Mouse (Mus musculus) intestine, postnatal 0 days (tissue): Measurements from ENCODE around the gene Rapgef2. TPM values are rescaled to one million over a fixed set of nuclear protein-coding genes. Genes with fewer than 3 reads are reported as not detected.

Source experiments
- ATAC-seq: fragments of 200-750 bp; cut with Nextera tagmentation; 2 replicates; pipeline ENCODE4 v1.8.0; 2017; ENCODE audit warnings: mild to moderate bottlenecking, moderate TSS enrichment, moderate library complexity
- H3K27ac ChIP-seq: fragments of 300-500 bp; sonication (generic); 2 replicates; pipeline ENCODE4 v1.5.1; 2014; ENCODE audit warnings: mild to moderate bottlenecking, low read depth, low read length, moderate library complexity
- H3K27me3 ChIP-seq: fragments of 300-500 bp; sonication (generic); replicated peaks from 2 replicates; pipeline ENCODE4 v1.6.1; 2014; ENCODE audit warnings: low read length, mixed read lengths; ENCODE audit not compliant: control insufficient read depth, insufficient read depth
- H3K36me3 ChIP-seq: fragments of 300-500 bp; sonication (generic); 2 replicates; pipeline ENCODE4 v1.6.1; 2014; ENCODE audit warnings: mild to moderate bottlenecking, moderate library complexity; ENCODE audit not compliant: control insufficient read depth, insufficient read depth
- H3K4me1 ChIP-seq: fragments of 300-500 bp; sonication (generic); replicated peaks from 2 replicates; pipeline ENCODE4 v1.6.1; 2014; ENCODE audit warnings: antibody characterized with exemption, low read length, mixed read lengths; ENCODE audit not compliant: control insufficient read depth, insufficient read depth
- H3K4me2 ChIP-seq: fragments of 300-500 bp; sonication (generic); replicated peaks from 2 replicates; pipeline ENCODE4 v1.6.1; 2014; ENCODE audit warnings: low read depth, mild to moderate bottlenecking, moderate library complexity
- H3K4me3 ChIP-seq: fragments of 300-500 bp; sonication (generic); 2 replicates; pipeline ENCODE4 v1.5.1; 2014; ENCODE audit warnings: low read depth, low read length
- H3K9ac ChIP-seq: fragments of 300-500 bp; sonication (generic); 2 replicates; pipeline ENCODE4 v1.6.1; 2014; ENCODE audit warnings: mild to moderate bottlenecking, low read depth, low read length
- H3K9me3 ChIP-seq: fragments of 300-500 bp; sonication (generic); 2 replicates; pipeline ENCODE4 v1.6.1; 2016; ENCODE audit warnings: mixed run types; ENCODE audit not compliant: control insufficient read depth
- CTCF ChIP-seq: sonication (generic); IDR thresholded peaks from 2 replicates; pipeline ENCODE4 v1.5.1; 2016; ENCODE audit warnings: low read depth, mild to moderate bottlenecking, control low read depth, antibody characterized with exemption, moderate library complexity
- WGBS: fragments of 180-500 bp; shearing (Covaris S2); extraction: QIAGEN DNeasy Blood & Tissue Kit; methylation state at CpG from one replicate; pipeline ENCODE4 v1.1.7; 2014; 5-methylcytosine and 5-hydroxymethylcytosine counted together
- polyA plus RNA-seq: library from polyadenylated mRNA; unstranded; fragments of >200 nt; fragmentation: Nextera tagmentation; extraction: Ambion mirVana; gene quantifications from 2 replicates; pipeline ENCODE4 v1.2.1, GENCODE M21; 2015

Rapgef2 gene
- polyA plus RNA-seq, 1 experiment from 2014 or later: 3.2 TPM

GRCm38 (mm10) chr3:79127797-79128196 is 158.5 kb downstream of the Rapgef2 start:
- 74% methylated on average over 2 of the region's 2 CpGs for WGBS
- H3K36me3 ChIP-seq: 0 out of 2 replicates have a peak, but pooled peaks cover 3% of the 10 kb centered on the region

DNA sequence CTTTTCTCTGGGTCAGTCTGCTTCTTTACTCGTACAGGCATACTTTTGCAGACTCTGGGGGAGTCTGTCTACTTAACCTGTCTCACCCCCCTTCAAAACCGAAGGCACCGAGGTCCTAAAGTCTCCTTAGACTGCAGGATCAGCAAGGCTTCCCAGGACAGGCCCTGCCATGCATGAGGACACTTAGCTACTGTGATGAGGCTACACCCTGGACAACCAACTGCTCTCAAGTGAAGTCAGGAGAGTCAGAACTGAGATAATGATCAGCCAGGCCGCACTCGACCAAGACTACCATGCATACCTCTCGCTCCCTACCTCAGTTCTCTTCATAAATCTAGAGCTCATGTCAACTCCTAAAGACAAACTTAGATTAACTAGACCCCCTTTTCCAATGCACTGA is 159.5 kb downstream of the Rapgef2 start:
- Histone ChIP-seq H3K27me3 (no peaks in the 10 kb centered on the region), H3K4me2 (no peak overlapping the region), H3K4me1 (no peaks in the 10 kb centered on the region; the same call in 1 of the 2 replicates), H3K36me3 (0 out of 2 replicates have a peak, but pooled peaks cover 3% of the 10 kb centered on the region), H3K27ac (no peak overlapping the region), H3K9ac (no peak overlapping the region), H3K9me3 (0 out of 2 replicates have a peak, but pooled peaks cover 3% of the 10 kb centered on the region), H3K4me3 (no peak overlapping the region)
- no peak for TF ChIP-seq CTCF
- WGBS: 84% methylated on average over 6 of the region's 6 CpGs
- ATAC-seq: no peak

More at GRCm38 (mm10) chr3:79127797-79128196, 158.5 kb downstream of the Rapgef2 start:
- H3K27me3 ChIP-seq: no peaks in the 10 kb centered on the region
- H3K4me3 ChIP-seq: no peak overlapping the region
- ATAC-seq: no peak
- H3K9ac ChIP-seq: no peak overlapping the region
- H3K9me3 ChIP-seq: 0 out of 2 replicates have a peak, but pooled peaks cover 3% of the 10 kb centered on the region
- no peak overlapping the region for H3K4me2 ChIP-seq
- no peak for TF ChIP-seq CTCF
- H3K27ac ChIP-seq: no peak overlapping the region
- H3K4me1 ChIP-seq: no peaks in the 10 kb centered on the region; the same call in 1 of the 2 replicates

- no peak for ATAC-seq
- H3K4me3 ChIP-seq: no peak overlapping the region
- no peaks in the 10 kb centered on the region for H3K27me3 ChIP-seq
- H3K27ac ChIP-seq: no peak overlapping the region
- no peaks in the 10 kb centered on the region for H3K36me3 ChIP-seq
- H3K4me2 ChIP-seq: no peak overlapping the region
- 83% methylated on average over 7 of the region's 7 CpGs for WGBS
- TF ChIP-seq CTCF: no peak
- no peaks in the 10 kb centered on the region; the same call in 1 of the 2 replicates for H3K4me1 ChIP-seq
- H3K9ac ChIP-seq: no peak overlapping the region
- H3K9me3 ChIP-seq: no peaks in the 10 kb centered on the region
Observed at GRCm38 (mm10) chr3:79121391-79121790, 164.9 kb downstream of the Rapgef2 start.

DNA sequence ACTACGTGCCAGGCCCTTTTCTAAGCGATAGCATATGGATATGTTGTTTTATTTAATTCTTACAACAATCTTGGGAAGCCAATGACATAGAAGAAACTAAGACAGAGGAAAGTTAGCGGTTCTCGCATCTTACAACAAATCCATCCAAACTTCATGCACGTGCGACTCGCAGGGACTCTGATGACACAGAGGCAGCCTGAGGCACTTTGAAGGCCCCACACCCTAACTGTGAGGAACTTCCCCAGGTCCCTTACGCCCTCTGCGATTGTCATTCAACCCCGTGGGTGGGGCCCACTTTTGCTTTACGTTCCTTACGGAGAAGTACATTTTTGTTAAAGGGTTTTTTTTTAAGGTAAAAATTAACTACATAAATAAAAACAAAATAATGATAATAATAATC is 166.3 kb downstream of the Rapgef2 start:
- no peaks in the 10 kb centered on the region for H3K27me3 ChIP-seq
- no peak overlapping the region for H3K9ac ChIP-seq
- WGBS: 91% methylated on average over 12 of the region's 12 CpGs
- TF ChIP-seq CTCF: no peak
- H3K27ac ChIP-seq: no peak overlapping the region
- H3K9me3 ChIP-seq: no peaks in the 10 kb centered on the region
- H3K4me3 ChIP-seq: no peak overlapping the region
- no peaks in the 10 kb centered on the region; the same call in 1 of the 2 replicates for H3K4me1 ChIP-seq
- ATAC-seq: no peak
- no peaks in the 10 kb centered on the region for H3K36me3 ChIP-seq
- H3K4me2 ChIP-seq: no peak overlapping the region

GRCm38 (mm10) chr3:79110153-79110552 is 176.2 kb downstream of the Rapgef2 start:
- TF ChIP-seq CTCF: peak; percentile 61

GRCm38 (mm10) chr3:79108246-79108645 is 178.1 kb downstream of the Rapgef2 start:
- H3K27ac ChIP-seq: no peak overlapping the region
- no peak for ATAC-seq
- TF ChIP-seq CTCF: no peak
- H3K4me1 ChIP-seq: no peaks in the 10 kb centered on the region
- H3K27me3 ChIP-seq: no peaks in the 10 kb centered on the region
- H3K36me3 ChIP-seq: 0 out of 2 replicates have a peak, but pooled peaks cover 13% of the 10 kb centered on the region
- no peaks in the 10 kb centered on the region for H3K9me3 ChIP-seq
- no peak overlapping the region for H3K4me2 ChIP-seq
- 89% methylated on average over 6 of the region's 6 CpGs for WGBS
- H3K9ac ChIP-seq: no peak overlapping the region
- no peak overlapping the region for H3K4me3 ChIP-seq

More at GRCm38 (mm10) chr3:79110153-79110552, 176.2 kb downstream of the Rapgef2 start:
- Histone ChIP-seq H3K36me3 (0 out of 2 replicates have a peak, but pooled peaks cover 8% of the 10 kb centered on the region), H3K27me3 (no peaks in the 10 kb centered on the region), H3K4me2 (no peak overlapping the region), H3K4me3 (no peak overlapping the region), H3K27ac (no peak overlapping the region), H3K9me3 (no peaks in the 10 kb centered on the region), H3K4me1 (no peaks in the 10 kb centered on the region), H3K9ac (no peak overlapping the region)
- ATAC-seq: no peak
- 97% methylated on average over 6 of the region's 6 CpGs for WGBS
